Mouse (Mus musculus): ENCODE data around the gene Gon4l.

Gon4l gene

DNA sequence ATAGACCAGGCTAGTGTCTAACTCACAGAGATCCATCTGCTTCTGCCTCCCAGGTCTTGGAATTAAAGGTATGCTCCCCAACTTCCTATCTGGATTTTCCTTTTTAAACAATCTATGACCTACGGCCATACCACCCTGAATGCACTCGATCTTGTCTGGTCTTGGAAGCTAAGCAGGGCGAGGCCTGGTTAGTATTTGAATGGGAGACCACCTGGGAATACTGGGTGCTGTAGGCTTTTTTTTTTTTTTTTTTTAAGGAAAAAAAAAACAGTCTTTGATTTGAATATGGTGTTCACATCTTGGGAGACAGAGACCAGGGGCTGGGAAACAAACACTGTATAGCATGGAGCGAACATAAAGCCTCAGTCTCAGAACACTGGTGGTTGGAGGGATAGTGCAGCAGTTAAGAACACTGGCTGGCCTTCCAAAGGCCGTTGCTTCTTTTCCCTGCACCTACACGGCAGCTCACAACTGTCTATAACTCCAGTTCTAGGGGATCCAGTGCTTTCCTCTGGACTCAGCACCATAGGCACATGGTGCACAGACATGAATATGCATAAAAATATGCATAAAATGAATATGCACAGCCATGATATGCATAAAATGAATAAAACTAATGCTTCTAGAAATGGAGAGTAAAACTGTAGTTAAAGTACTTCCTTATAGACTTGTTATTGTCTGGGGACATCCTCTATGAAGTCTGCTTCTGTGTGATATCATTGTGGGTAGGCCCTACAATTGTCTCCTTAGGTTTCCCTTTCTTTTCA lies 71.5 kb downstream of the Gon4l start:
- DNase-seq (ENCODE audit: low read depth, low spot score) = no peak

DNA sequence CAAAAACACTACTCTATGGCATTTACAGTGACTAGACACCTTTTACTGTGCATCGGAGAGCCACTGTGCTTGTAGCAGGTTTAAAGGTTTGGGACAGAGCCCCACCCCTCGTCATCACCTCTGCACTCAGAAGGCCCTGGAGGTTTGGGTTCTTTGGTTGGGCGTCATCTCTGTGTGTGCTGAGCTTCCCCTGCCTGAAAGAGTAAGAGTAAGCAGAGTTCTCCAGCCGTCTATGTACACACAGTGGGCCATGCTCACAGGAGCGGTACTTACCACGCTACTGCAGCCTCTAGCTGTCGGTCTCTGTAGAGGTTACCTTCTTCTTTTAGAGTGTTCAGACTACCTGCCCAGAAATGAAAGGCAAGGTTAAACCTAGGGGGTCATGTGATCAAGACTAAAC lies 77.6 kb downstream of the Gon4l start:
- DNase-seq (ENCODE audit: low read depth, low spot score) = no peak

DNA sequence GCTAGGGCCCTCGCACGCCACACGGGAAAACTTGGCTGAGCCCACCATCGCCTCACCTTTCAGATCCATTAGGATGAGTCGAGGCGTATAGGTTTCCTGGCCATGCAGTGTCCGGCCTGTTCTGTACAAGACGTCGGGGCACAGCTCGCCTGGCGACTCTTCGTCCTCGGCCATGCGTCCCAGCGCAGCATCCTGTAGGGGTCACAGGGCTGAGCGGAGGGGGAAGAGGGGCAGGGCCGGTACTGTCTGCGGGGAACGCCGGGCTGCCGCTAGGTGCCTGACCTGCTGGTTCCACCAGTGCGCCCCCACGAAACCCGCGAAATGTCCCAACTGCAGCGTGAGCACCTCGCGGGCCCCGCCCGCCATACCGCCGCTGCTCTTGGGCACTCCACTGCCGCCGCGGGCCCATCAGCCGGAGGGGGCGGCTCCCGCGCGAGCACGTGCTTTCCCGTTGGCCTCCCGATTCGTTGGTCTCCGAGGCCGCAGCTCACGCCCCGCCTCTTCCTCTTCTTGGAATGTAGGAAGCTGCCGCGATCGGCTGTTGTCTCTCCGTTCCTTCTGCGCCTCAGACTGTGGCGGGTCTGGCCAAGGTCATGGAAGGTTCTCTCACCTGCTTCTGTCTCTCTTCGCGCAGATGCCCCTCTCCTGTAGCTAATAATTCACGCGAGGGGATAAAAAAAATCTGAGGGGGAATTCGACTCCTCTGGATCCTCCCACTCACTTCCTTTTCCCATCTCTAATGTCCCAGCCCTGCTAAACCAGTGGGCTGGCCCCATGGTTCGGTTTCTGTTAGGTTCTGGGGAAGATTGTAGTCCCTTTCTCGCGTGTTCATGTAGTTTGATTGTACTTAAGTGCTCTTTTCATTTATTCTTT lies 78.7 kb downstream of the Gon4l start, which contains the start of gene Msto1:
Gene Msto1 (minus strand): TSS at position 489 of the 873 bp plus-strand sequence.
- DNase-seq (ENCODE audit: low read depth, low spot score) = peak; percentile 62

DNA sequence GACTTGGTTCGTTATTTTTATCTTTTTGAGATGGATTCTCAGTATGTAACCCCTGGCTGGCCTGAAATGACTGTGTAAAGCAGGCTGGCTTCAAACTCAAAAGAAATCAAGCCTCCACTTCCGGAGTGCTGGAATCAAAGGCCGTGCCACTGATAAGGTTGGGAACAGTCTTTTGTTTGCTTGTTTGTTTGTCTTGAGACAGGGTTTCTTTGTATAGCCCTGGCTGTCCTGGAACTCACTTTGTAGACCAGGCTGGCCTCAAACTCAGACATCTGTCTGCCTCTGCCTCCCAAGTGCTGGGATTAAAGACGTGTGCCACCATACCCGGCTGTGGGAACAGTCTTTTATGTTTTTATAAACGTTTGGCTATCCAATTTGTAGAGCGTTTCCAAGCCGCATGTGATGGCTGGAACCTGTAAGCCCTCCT lies 79.4 kb downstream of the Gon4l start:
- DNase-seq (ENCODE audit: low read depth, low spot score) = no peak

DNA sequence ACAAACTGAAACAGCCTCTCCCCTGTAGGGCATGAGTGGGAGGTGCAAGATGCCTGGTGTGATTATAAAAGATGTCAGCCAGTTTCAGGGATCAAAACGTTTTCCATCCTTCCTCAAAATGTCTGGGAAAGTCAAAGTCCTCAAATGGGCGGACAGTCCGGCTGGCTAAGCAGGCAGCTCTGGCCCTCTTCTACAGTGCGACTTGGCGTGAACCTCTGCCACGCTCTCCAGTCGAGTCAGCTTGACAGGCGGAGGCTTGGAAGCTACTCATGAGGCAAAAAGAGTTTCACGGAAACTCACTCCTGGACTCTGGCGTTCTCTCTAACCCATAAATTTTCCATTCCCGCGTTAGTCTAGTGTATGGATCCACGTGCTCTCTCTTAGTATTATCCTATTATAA lies 84.0 kb downstream of the Gon4l start:
- DNase-seq (ENCODE audit: low read depth, low spot score) = no peak

DNA sequence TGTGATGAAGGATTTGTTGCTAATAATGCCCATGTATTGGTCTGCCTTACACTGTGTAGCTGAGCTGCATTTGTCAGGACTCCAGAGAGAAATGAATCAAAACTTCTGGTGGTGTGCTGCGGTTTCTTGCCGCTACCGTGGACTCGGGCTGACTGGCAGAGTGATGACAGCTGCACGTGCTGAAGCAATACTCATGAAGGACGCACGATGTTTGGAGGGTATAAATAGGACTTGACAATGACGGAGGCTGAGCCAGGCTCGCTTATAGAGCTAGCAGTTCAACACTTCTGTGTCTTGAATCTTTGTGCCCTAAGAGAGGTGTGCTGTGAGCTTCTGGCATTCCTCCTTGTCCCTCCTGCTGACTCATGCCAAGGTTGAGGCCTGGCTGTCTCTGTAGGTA lies 86.4 kb downstream of the Gon4l start:
- no peak for DNase-seq (ENCODE audit: low read depth, low spot score)

DNA sequence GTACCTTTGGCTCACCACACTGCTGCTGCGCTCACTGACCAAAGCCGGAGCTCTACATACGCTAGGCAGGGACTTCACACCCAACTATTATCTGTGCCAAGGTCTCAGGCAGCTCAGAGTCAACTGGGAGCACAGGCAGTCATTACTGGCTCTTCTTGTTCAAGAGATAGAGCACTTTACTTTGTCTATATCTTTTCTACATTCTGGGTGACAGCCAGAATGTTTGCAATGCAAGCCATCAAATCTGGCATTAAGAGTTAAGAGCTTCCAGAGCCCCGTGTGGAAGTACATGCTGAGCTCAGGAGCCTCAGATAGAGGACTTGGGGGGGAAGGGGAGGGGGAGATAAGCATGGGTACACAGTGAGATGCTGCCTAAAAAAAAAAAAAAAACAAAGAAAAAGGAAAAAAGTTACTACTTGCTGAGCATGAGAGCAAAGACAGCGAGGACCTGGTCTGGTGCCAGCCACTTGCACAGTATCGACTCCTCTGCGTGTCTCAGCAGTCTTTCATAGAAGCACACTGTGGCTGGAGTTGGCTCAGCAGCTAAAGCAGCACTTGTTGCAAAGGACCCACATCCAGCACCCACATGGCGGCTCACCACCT lies 89.1 kb downstream of the Gon4l start:
- no peak for DNase-seq (ENCODE audit: low read depth, low spot score)

DNA sequence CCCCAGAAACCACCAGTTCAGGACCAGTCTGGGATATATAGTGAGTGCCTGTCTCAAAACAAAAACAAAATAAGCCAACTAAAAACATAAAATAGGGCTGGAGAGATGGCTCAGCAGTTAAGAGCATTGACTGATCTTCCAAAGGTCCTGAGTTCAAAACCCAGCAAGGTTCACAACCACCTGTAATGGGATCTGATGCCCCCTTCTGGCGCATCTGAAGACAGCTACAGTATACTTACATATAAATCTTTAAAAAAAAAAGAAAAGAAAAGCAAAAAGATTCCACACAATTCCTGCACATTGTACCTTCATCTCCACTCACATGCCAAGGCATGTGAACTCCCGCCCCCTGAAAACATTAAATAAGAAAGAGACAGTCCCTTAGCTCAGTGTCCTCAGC lies 90.6 kb downstream of the Gon4l start:
- no peak for DNase-seq (ENCODE audit: low read depth, low spot score)

DNA sequence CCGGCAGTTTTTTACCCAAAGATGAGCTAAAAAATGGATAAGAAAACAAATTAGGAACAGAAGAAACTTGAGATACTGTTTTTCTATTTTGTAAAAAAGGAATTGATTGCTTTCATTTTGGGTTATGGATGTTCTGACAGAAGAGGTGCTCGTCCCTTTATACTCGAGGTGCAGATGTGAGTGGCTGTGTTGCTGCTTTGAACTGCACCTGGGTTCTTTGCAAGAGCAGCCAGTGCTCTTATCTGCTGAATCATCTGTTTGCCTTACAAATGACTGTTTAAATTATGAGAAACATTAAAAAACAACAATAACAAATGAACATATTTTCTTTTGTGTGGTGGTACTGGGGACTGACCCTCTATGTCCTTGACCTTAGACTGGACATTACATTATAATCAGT lies 94.5 kb downstream of the Gon4l start:
- no peak for DNase-seq (ENCODE audit: low read depth, low spot score)

DNA sequence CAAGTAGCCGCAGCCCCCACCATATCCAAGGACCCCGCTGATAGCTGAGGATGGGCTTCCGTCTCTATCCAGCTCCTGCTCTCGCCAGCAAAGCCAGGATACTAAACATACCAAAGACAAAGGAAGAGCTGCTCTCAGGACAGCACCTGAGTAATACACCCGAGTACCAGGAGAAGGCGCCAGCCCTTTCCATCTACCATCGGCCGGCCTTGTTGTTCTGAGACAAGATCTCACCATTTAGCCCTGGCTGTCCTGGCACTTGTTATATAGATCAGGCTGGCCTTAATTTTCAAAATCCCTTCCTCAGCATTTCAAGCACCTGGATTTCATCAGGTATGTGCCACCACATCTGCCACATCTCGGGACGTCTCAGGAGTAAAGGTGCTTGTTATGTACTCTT lies 104.0 kb downstream of the Gon4l start:
- no peak for DNase-seq (ENCODE audit: low read depth, low spot score)

DNA sequence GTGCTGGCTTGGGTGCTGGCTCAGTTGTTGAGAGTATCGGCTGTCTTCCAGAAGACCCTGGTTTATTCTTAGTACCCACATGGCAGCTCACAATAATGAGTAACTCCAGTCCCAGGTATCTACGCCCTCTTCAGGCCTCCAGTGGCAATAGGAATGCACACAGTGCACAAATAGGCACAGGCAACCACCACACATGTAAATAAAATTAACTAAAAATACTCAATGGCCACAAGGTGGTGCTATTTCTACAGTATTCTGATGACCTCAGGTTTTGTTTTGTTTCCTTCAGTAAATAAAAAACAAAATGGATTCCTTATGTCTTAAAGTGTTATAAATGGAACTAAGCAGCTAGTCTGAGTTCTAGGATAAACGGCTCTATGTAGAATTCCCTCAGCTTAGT lies 104.7 kb downstream of the Gon4l start:
- DNase-seq (ENCODE audit: low read depth, low spot score) = peak; percentile 33

DNA sequence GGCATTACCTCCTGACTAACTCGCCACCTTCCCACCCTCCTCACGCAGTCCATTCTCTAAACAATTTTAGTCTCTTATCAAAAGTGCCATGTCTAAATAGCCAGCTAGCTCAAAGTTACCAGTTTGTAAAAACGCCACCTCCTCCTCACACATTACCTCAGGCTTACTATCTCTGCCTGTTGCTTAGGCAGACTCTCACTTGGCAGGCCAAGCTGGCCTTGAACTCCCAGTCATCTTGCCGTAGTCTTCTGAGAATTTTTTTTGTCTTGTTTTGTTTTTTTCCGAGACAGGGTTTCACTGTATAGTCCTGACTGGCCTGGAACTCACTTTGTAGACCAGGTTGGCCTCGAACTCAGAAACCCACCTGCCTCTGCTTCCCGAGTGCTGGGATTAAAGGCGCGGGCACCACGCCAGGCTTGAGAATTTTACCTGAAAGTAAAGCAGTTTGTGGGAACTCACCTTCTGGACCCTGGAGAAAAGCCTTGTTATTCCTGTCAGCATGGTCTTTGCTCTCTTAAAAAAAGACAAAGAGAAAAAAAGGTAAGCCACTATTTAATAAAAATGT lies 107.4 kb downstream of the Gon4l start:
- no peak for DNase-seq (ENCODE audit: low read depth, low spot score)

DNA sequence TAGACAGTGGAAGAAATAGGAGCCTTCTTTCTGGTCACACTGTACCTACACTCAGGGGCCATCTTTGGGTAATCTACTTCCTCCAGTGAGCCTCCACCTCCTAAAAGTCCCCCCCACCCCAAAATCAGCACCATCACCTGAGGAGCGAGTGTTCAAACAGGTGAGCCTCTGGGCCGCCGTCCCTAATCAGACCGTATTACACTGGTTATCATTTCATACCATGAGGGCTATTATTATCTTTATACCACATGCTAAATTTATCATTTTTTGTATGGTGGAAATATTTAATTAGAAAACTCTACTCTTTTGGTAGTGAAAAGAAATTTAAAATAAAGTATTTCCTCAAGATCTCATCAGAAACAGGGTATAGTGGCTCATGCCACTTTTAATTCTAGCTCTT lies 109.1 kb downstream of the Gon4l start:
- DNase-seq (ENCODE audit: low read depth, low spot score) = no peak

DNA sequence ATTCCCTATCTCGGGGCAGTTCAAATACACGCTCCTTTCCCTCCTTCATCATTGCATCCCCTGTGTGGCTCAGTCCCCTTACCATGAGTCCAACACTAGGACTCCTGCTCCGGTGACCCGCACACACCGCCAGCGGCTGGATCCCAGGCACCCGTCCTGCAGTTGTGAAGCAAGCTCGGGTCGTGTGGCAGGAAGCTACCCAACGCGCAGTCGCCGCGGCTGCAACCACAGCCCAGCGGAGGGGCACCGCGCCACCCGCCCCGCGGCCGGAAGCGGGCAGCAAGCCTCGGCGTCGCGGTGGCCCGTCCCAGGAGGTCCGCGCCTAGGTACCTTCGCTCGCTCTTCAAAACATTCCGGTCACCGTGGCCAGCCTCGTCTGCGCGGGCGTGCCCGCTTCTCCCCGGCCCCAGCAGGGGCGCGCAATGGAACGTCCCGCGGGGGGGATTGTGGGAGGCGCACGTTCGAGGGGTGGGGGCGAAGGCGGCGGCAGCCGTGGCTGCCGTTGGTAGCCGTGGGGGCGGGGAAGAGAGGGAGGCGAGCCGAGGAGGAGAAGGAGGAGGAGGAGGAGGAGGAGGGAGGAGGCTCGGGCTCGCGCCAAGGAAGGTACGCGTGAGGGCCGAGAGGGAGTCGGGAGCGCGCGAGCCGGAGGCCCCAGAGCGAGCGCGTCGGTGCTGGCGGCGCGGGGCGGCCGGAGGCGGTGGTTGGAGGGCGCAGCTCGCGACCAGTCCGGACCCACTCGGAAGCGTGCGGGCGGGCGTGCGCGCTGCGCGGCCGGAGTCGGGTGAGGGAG lies 115.0 kb downstream of the Gon4l start:
- DNase-seq (ENCODE audit: low read depth, low spot score) = peak; percentile 80

DNA sequence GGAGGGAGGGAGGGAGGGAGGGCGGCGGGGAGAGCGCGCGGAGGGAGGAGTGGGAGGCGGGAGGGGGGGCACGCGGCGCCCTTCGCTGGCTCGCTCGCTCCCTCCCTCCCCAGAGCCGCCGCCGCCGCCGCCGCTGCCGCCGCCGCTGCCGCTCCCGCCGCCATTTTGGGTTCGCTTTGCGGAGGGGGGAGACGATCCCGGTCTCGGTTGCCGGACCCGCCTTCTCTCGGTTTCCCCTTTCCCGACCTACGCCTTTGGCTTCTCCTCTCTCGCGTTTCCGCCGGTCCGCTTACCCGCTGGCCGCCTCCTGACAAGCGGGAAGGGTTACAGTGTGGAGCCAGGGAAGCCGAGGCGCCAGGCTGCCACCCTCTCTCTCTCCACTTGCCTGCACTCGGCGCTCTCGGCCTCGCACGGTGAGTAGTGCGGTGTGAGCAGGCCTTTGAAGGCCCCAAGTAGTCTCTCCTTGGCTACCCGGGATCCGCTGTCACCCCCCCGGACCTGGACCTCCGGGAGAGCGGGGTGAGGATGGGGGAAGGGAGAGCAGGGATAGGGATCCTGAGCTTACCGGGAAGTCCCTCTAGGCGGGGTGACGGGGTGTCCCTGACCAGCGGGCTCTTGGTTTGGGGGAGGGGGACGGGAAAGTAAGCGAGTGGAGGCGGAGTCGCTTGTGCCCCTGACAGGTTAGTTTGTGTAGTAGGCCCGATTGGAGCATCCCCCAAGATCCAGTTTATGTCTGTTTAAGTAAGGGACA lies 115.7 kb downstream of the Gon4l start, which contains the start of the genes Ash1l and Dap3:
Gene Ash1l (plus strand): TSS at position 47 of the 751 bp plus-strand sequence.
Gene Dap3 (minus strand): TSS at position 606 of the 751 bp plus-strand sequence.
- peak; percentile 51 for DNase-seq (ENCODE audit: low read depth, low spot score)

DNA sequence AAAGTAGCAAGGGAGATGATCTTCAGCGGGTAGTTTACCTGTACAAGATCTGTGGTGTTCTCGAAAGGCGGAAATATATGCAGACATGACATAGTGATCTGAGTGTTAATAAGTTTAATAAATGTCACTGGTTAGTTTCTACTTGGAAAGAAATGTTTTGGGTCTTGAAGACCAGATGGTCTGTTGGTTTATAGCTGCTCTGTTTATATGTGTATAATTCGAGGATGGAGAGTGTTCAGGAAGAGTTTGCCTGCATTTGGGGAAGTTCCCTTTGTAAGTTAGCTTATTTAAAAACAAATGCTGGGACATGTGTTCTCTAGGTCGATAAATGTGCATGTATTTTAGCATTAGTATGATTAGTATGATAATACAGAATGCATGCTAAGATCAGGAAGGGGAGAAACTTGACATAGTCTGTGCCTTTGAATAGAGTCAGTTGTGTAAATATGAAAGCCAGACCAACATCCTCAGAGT lies 116.3 kb downstream of the Gon4l start:
- no peak for DNase-seq (ENCODE audit: low read depth, low spot score)

DNA sequence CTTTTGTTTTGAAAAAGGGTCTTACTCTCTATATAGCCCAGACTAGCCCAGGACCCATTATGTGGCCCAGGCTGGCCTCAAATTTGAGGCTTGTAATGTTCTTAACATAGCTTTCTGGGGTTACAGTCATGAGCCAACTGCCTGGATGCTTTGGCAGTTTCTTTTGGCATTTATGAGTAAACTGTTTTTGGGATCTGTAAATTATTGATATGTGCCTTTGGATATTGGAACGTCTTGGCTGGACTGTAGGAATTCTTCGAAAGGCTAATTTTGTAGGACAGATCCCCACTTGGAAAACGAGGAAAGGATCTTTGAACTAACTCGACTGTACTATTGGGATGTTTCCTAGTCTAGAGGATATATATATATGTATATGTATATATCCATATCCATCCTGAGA lies 118.2 kb downstream of the Gon4l start:
- no peak for DNase-seq (ENCODE audit: low read depth, low spot score)

DNA sequence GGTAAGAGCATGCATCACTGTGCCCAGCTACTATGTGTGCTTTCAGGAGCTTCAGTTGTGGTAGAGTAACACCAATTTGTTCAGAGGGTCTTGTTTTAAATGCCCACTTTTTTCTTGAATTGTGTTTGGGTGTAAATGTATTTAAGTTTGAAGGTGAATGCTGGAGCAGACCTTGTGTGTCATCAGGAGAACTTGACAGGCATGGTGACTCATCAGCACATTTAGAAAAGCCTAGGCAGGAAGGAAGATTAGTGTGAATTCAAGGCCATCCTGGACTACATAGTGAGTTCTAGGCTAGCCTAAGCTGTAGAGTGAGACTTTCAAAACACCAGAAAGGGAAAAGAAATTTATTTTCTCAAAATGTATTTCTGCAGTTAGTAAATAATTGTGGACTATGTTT lies 118.7 kb downstream of the Gon4l start:
- DNase-seq (ENCODE audit: low read depth, low spot score) = no peak
